Mouse (Mus musculus): ENCODE measurements around the gene Manbal. TPM values are rescaled to one million over a fixed set of nuclear protein-coding genes. Genes with fewer than 3 reads are reported as not detected.
A peak's percentile ranks its signal among the peaks of the same experiment; 100 is the strongest.

Manbal gene
- polyA plus RNA-seq, 1 experiment, result 64.5 TPM

DNA sequence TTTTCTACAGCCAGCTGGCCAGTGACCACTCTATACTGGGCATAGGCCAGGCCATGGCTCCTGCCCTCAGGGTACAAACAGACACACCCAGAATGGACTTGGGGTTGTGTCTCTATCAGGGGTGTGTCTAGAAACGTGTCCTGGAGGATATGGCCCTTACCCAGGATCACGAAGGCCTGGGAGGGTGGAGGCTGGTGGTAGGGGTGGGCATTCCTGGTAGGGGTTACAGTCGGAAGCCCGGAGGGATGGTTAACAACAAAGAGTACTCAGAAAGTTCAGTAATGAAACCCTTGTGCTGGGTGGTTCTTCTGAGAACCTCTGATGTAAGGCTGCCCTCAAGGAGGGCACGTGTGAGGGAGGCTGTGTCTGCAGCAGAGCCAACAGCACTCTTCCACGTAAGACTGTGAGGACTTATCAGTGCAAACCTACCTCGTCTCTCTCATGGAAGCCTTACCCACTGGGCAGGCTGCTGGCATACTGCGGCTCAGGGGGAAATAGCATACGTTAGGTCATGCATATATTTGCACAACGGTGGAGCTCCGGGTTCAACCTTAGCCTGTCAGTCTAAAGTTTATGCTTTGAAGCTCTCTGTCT is 54.8 kb downstream of the Manbal start:
- Histone ChIP-seq H3K36me3 (ENCODE audit: control insufficient read depth, insufficient read depth) (no peaks in the 10 kb centered on the region), H3K79me2 (ENCODE audit: control insufficient read depth, insufficient read depth) (peaks cover 18% of the 10 kb centered on the region), H3K27me3 (ENCODE audit: control insufficient read depth, insufficient read depth, insufficient read length) (no peaks in the 10 kb centered on the region), H3K4me3 (no peak overlapping the region), H3ac (ENCODE audit: control insufficient read depth, insufficient read length) (no peak overlapping the region), H3K4me2 (ENCODE audit: low read depth) (no peak overlapping the region)
- TF ChIP-seq CEBPB (IDR thresholded peaks at IDR 0.05; ENCODE audit: insufficient read depth, poor library complexity, severe bottlenecking) (no peak), POLR2AphosphoS2 (IDR thresholded peaks at IDR 0.05; ENCODE audit: insufficient read length, low read depth) (no peak), TCF3 (IDR thresholded peaks at IDR 0.05; ENCODE audit: insufficient read length, low read depth) (no peak), REST (IDR thresholded peaks at IDR 0.05; ENCODE audit: insufficient read depth, insufficient read length) (no peak), MYOD1 (IDR thresholded peaks at IDR 0.05; ENCODE audit: control insufficient read depth in 1 of 3, insufficient read length in 2 of 3, low read depth in 2 of 3) (no peak), MYOG (IDR thresholded peaks at IDR 0.05; ENCODE audit: control insufficient read depth in 1 of 3, insufficient read depth in 1 of 3, insufficient read length in 2 of 3, low read depth in 2 of 3) (no peak), TCF12 (IDR thresholded peaks at IDR 0.05; ENCODE audit: insufficient read depth, poor library complexity, severe bottlenecking) (no peak), MAX (IDR thresholded peaks at IDR 0.05; ENCODE audit: low read depth) (no peak), SRF (IDR thresholded peaks at IDR 0.05; ENCODE audit: control insufficient read depth, insufficient read length, low read depth) (no peak)

DNA sequence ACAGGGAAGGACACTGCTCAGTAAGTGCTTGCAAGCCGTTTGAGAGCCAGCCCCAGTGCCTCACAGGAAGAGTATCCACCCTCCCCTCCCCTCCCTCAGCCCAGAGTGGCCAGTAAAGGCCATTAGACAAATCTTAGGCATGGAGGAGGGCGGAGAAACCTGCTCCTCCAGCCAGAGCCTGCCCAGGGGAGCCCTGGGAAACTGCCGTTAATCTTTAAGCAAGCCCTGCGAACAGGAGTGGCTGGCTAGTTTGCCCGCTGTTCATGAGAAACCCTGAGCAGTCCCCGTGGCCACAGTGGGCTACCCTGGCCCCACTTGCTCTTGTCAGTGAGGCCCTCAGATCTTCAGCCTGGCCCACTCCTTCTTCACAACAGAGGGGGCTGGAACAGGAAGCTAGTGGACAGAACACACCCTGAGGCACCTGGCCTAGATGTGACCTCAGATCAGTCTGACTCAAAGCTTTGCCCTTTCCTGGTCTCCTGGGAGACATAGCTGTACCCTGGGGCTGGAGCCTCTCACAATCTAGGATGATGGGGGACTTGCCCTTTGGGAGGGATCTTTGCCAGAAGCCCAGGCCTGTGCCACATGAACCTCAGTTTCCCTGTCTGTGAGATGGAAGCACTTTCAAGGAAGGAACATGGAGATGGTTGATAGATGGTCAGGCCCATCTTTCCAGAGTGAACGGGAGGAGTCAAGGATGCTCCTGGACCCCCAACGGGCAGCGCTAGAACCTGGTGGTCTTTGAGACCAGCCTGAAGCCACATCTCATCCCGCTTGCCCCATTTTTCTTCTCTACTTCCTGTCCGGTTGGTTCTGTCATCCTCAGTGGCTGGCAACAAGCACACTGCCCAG is 55.7 kb downstream of the Manbal start:
- Histone ChIP-seq H3K27me3 (ENCODE audit: control insufficient read depth, insufficient read depth, insufficient read length) (no peaks in the 10 kb centered on the region), H3K79me2 (ENCODE audit: control insufficient read depth, insufficient read depth) (peaks cover 21% of the 10 kb centered on the region), H3K4me3 (peak overlapping the region; percentile 34), H3ac (ENCODE audit: control insufficient read depth, insufficient read length) (no peak overlapping the region), H3K4me2 (ENCODE audit: low read depth) (peak overlapping the region; percentile 97), H3K36me3 (ENCODE audit: control insufficient read depth, insufficient read depth) (no peaks in the 10 kb centered on the region)
- TF ChIP-seq MYOG (IDR thresholded peaks at IDR 0.05; ENCODE audit: control insufficient read depth in 1 of 3, insufficient read depth in 1 of 3, insufficient read length in 2 of 3, low read depth in 2 of 3), result no peak
- TF ChIP-seq POLR2A (IDR thresholded peaks at IDR 0.05; ENCODE audit: insufficient read length, low read depth), result peak; percentile 42
- peak in 1 of 3 experiments; percentile 9 for TF ChIP-seq MYOD1 (IDR thresholded peaks at IDR 0.05; ENCODE audit: control insufficient read depth in 1 of 3, insufficient read length in 2 of 3, low read depth in 2 of 3)

DNA sequence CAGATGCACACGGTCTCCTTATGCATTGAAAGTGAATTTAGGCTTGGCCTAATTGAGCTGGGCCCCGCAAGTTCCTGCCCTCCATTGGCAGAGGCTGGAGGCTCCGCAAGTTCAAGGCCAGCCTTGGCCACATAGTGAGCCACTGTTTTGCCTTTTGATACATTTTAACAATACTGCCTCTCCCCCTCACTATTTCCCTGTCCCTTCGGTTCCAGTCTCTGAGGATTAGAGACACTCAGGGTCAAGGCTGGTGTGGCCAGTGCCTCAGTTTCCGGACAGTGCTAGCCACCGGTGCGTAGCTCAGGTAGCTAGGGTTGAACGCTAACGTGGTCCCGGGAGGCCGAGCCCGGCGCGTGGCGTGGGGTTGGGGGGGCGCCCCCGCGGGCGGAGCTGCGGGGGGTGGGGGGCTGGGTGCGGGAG is 56.3 kb downstream of the Manbal start:
- Histone ChIP-seq H3K79me2 (ENCODE audit: control insufficient read depth, insufficient read depth) (peaks cover 27% of the 10 kb centered on the region), H3K36me3 (ENCODE audit: control insufficient read depth, insufficient read depth) (no peaks in the 10 kb centered on the region), H3K27me3 (ENCODE audit: control insufficient read depth, insufficient read depth, insufficient read length) (no peaks in the 10 kb centered on the region), H3K4me2 (ENCODE audit: low read depth) (peak overlapping the region; percentile 97), H3K4me3 (peak overlapping the region; percentile 34), H3ac (ENCODE audit: control insufficient read depth, insufficient read length) (peak overlapping the region; percentile 78)
- TF ChIP-seq MYOG (IDR thresholded peaks at IDR 0.05; ENCODE audit: control insufficient read depth in 1 of 3, insufficient read depth in 1 of 3, insufficient read length in 2 of 3, low read depth in 2 of 3) (no peak), POLR2AphosphoS2 (IDR thresholded peaks at IDR 0.05; ENCODE audit: insufficient read length, low read depth) (no peak), CEBPB (IDR thresholded peaks at IDR 0.05; ENCODE audit: insufficient read depth, poor library complexity, severe bottlenecking) (no peak), MAX (IDR thresholded peaks at IDR 0.05; ENCODE audit: low read depth) (no peak), MYOD1 (IDR thresholded peaks at IDR 0.05; ENCODE audit: control insufficient read depth in 1 of 3, insufficient read length in 2 of 3, low read depth in 2 of 3) (no peak), SRF (IDR thresholded peaks at IDR 0.05; ENCODE audit: control insufficient read depth, insufficient read length, low read depth) (no peak), USF1 (IDR thresholded peaks at IDR 0.05; ENCODE audit: low read depth) (no peak), E2F4 (IDR thresholded peaks at IDR 0.05; ENCODE audit: insufficient read depth) (no peak), POLR2A (IDR thresholded peaks at IDR 0.05; ENCODE audit: insufficient read length, low read depth) (no peak), REST (IDR thresholded peaks at IDR 0.05; ENCODE audit: insufficient read depth, insufficient read length) (no peak), TCF3 (IDR thresholded peaks at IDR 0.05; ENCODE audit: insufficient read length, low read depth) (no peak), TCF12 (IDR thresholded peaks at IDR 0.05; ENCODE audit: insufficient read depth, poor library complexity, severe bottlenecking) (no peak)

DNA sequence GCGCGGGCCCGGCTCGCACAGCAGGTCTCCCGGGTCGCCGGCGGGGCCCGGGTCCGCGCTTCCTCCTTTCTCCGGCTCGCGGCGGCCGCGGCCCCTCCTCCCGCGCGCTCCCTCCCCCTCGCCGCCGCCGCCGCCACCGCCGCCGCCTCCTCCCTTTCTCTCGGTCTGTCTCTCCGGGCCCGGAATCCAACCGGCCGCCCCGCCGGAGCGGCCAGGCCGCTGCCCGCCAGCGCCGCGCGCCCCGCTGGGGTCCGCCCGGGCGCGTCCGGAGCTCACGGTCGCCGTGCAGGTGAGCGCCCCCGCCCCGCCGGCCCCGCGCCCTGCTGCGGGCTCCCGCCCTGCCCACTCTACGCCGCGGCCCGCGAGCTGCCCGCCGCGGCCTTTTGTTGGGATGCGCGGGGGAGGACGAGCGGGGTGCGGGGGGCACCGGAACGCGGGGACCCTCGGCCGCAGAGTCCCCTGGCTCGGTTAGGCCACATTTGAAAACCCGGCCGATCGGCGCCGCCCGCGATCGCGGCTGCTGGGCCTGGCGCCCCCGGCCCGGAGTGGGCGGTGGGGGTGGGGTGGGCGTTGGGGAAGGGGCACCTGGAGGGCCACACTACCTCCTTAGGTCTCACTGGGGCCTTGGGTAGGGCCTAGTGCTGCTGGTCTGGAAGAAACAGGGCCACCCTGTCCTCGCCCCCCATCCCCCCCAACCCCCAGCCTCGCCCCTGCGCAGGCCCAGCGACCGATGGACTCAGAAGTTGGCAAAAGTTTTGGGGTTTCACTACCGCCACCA is 56.9 kb downstream of the Manbal start:
- H3K27me3 ChIP-seq (ENCODE audit: control insufficient read depth, insufficient read depth, insufficient read length), result no peaks in the 10 kb centered on the region
- TF ChIP-seq REST (IDR thresholded peaks at IDR 0.05; ENCODE audit: insufficient read depth, insufficient read length) (no peak), MYOD1 (IDR thresholded peaks at IDR 0.05; ENCODE audit: control insufficient read depth in 1 of 3, insufficient read length in 2 of 3, low read depth in 2 of 3) (no peak), TCF3 (IDR thresholded peaks at IDR 0.05; ENCODE audit: insufficient read length, low read depth) (no peak), E2F4 (IDR thresholded peaks at IDR 0.05; ENCODE audit: insufficient read depth) (no peak), TCF12 (IDR thresholded peaks at IDR 0.05; ENCODE audit: insufficient read depth, poor library complexity, severe bottlenecking) (no peak), MYOG (IDR thresholded peaks at IDR 0.05; ENCODE audit: control insufficient read depth in 1 of 3, insufficient read depth in 1 of 3, insufficient read length in 2 of 3, low read depth in 2 of 3) (no peak), CEBPB (IDR thresholded peaks at IDR 0.05; ENCODE audit: insufficient read depth, poor library complexity, severe bottlenecking) (no peak), SRF (IDR thresholded peaks at IDR 0.05; ENCODE audit: control insufficient read depth, insufficient read length, low read depth) (no peak), POLR2AphosphoS2 (IDR thresholded peaks at IDR 0.05; ENCODE audit: insufficient read length, low read depth) (no peak), USF1 (IDR thresholded peaks at IDR 0.05; ENCODE audit: low read depth) (no peak), MAX (IDR thresholded peaks at IDR 0.05; ENCODE audit: low read depth) (no peak)
- H3K4me3 ChIP-seq, result peak overlapping the region; percentile 34

More for the DNA sequence above, 56.9 kb downstream of the Manbal start:
- H3K4me2 ChIP-seq (ENCODE audit: low read depth), result peak overlapping the region; percentile 81
- peak overlapping the region; percentile 78 for H3ac ChIP-seq (ENCODE audit: control insufficient read depth, insufficient read length)
- H3K79me2 ChIP-seq (ENCODE audit: control insufficient read depth, insufficient read depth), result peaks cover 32% of the 10 kb centered on the region
- H3K36me3 ChIP-seq (ENCODE audit: control insufficient read depth, insufficient read depth), result no peaks in the 10 kb centered on the region
